Mouse (Mus musculus): ENCODE measurements around the gene Fbxo5. TPM values are rescaled to one million over a fixed set of nuclear protein-coding genes. Genes with fewer than 3 reads are reported as not detected.

Fbxo5 gene
- polyA plus RNA-seq, 1 experiment from 2014 or later = 12.0 TPM

DNA sequence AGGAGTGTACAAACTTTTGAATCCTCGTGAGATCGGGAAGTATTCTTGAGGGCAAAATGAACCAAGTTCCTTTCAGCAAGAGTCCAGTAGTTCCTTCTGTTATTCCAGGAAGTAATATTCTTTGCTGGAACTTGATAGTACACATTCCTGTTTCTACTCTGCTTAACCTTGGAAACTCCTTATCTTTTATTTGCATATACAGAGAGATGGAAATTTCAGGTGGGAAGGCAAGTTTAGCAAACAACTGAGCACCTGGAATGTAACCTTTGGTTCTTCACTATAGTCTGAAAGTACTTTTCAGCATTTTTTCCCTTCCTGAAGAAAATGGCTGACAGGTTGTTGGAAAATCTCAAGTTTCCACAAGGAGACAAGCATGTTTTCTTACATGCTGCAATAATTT, 2.3 kb upstream of the Fbxo5 start:
- Histone ChIP-seq H3K4me2 (no peak overlapping the region), H3K9ac (replicated peaks) (no peak overlapping the region), H3K27ac (replicated peaks) (no peak overlapping the region), H3K9me3 (replicated peaks) (no peaks in the 10 kb centered on the region), H3K4me3 (replicated peaks) (no peak overlapping the region), H3K4me1 (peaks cover 25% of the 10 kb centered on the region), H3K36me3 (peaks cover 13% of the 10 kb centered on the region), H3K27me3 (replicated peaks) (no peaks in the 10 kb centered on the region)
- WGBS = 93% methylated on average over 2 of the region's 2 CpGs
- ATAC-seq (ENCODE audit: low FRiP score) = no peak

DNA sequence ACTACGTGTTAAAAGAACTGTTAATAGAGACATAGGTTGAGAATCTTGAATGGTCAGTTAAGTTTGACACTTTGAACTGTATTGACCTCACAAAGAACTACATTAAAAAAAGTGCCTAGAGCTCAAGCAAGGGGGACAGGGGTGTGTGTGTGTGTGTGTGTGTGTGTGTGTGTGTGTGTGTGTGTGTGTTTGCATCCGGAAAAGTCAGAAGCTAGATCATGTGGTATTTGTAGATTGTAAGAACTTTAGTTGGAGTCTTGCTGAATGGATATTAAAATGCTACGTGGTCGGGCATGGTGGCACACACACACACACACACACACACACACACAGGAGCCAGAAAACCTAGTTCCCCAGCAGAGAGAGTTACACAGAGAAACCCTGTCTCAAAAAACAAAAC, 1.6 kb upstream of the Fbxo5 start:
- no peak for ATAC-seq (ENCODE audit: low FRiP score)
- Histone ChIP-seq H3K36me3 (peaks cover 6% of the 10 kb centered on the region), H3K27me3 (replicated peaks) (no peaks in the 10 kb centered on the region), H3K4me1 (peaks cover 27% of the 10 kb centered on the region), H3K4me3 (replicated peaks) (no peak overlapping the region), H3K27ac (replicated peaks) (no peak overlapping the region), H3K9ac (replicated peaks) (no peak overlapping the region), H3K9me3 (replicated peaks) (no peaks in the 10 kb centered on the region), H3K4me2 (no peak overlapping the region)
- 77% methylated on average over 4 of the region's 4 CpGs for WGBS

- peak overlapping the region; percentile 73 for H3K4me3 ChIP-seq (replicated peaks)
- H3K4me2 ChIP-seq = peak overlapping the region; percentile 100
- peak; percentile 2; the same call in 1 of the 2 replicates for ATAC-seq (ENCODE audit: low FRiP score)
- peak overlapping the region; percentile 93 for H3K27ac ChIP-seq (replicated peaks)
- H3K4me1 ChIP-seq = peaks cover 27% of the 10 kb centered on the region
- no peaks in the 10 kb centered on the region for H3K27me3 ChIP-seq (replicated peaks)
- peaks cover 4% of the 10 kb centered on the region; the same call in 1 of the 2 replicates for H3K36me3 ChIP-seq
- 23% methylated on average over 8 of the region's 8 CpGs for WGBS
- H3K9me3 ChIP-seq (replicated peaks) = no peaks in the 10 kb centered on the region
- H3K9ac ChIP-seq (replicated peaks) = peak overlapping the region; percentile 53
Measured at GRCm38 (mm10) chr10:5806416-5806815, 1.0 kb upstream of the Fbxo5 start.

DNA sequence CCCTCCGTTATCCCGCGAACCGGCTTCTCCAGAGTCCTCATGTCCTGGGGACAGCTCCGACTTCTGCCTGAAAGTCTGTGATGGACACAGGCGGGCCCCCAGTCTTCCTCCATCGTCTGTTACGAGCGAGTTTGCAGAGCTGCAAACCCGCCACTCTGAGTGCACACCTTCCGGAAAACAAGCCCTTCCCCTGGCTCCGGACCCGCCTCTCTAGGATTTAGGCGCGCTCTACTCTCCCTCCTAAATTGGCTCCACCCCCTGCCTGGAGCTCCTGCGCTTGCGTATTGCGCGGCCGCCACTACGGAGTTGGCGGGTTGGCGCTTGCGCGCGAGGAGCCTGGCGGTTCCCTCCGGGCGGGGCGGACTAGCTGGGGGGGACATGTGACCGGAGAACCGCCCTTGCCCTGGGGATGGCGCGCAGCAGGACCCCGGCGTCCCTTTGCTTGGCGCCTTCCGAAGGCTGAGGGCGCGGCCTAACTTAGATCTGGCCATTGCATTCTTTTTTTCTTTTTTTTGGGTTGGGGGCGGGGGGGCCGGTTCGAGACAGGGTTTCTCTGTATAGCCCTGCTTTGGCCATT, 419 bp upstream of the Fbxo5 start:
- WGBS = under 1% methylated on average over 43 of the region's 43 CpGs
- peaks cover 27% of the 10 kb centered on the region for H3K4me1 ChIP-seq

GRCm38 (mm10) chr10:5804691-5805156, 676 bp downstream of the Fbxo5 start:
- Histone ChIP-seq H3K4me1 (peaks cover 27% of the 10 kb centered on the region), H3K9me3 (replicated peaks) (no peaks in the 10 kb centered on the region), H3K27me3 (replicated peaks) (no peaks in the 10 kb centered on the region), H3K9ac (replicated peaks) (peak overlapping the region; percentile 31), H3K27ac (replicated peaks) (no peak overlapping the region), H3K36me3 (peaks cover 15% of the 10 kb centered on the region), H3K4me3 (replicated peaks) (peak overlapping the region; percentile 73), H3K4me2 (peak overlapping the region; percentile 100)
- under 1% methylated on average over 24 of the region's 24 CpGs for WGBS
- ATAC-seq (ENCODE audit: low FRiP score) = peak; percentile 12

More for the DNA sequence above, 419 bp upstream of the Fbxo5 start:
- no peaks in the 10 kb centered on the region for H3K27me3 ChIP-seq (replicated peaks)
- H3K9ac ChIP-seq (replicated peaks) = peak overlapping the region; percentile 60
- peak overlapping the region; percentile 93 for H3K27ac ChIP-seq (replicated peaks)
- H3K36me3 ChIP-seq = peaks cover 8% of the 10 kb centered on the region; the same call in 1 of the 2 replicates
- ATAC-seq (ENCODE audit: low FRiP score) = peak; percentile 96
- H3K4me2 ChIP-seq = peak overlapping the region; percentile 100
- H3K9me3 ChIP-seq (replicated peaks) = no peaks in the 10 kb centered on the region
- peak overlapping the region; percentile 73 for H3K4me3 ChIP-seq (replicated peaks)

GRCm38 (mm10) chr10:5803739-5804138, 1.7 kb downstream of the Fbxo5 start:
- no peaks in the 10 kb centered on the region for H3K27me3 ChIP-seq (replicated peaks)
- 15% methylated on average over 1 of the region's 1 CpGs for WGBS
- H3K4me2 ChIP-seq = peak overlapping the region; percentile 43
- no peak overlapping the region for H3K27ac ChIP-seq (replicated peaks)
- H3K4me3 ChIP-seq (replicated peaks) = peak overlapping the region; percentile 16
- 0 out of 2 replicates have a peak overlapping the region, but pooled peaks have one; percentile 10 for H3K9ac ChIP-seq (replicated peaks)
- no peaks in the 10 kb centered on the region for H3K9me3 ChIP-seq (replicated peaks)
- no peak for ATAC-seq (ENCODE audit: low FRiP score)
- peaks cover 27% of the 10 kb centered on the region for H3K4me1 ChIP-seq
- H3K36me3 ChIP-seq = peaks cover 17% of the 10 kb centered on the region

DNA sequence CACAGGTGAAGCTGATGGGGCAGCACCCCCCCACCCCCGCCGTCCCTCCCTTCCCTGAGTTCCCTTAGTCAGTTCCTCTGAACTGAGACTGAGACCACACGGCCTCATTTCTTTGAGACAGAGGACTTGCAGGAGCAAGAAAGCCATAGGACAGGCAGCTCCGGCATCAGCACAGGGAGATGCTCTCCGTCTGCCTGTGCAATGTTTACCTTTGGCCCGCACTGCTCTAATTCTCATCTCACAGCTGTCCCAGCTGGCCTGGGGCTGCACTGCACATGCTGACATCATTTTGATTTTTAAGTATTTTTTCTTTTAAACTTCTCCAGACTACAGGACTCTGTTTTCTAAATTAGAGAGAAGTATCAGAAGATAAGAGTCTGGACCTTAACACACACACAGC, 2.5 kb downstream of the Fbxo5 start:
- H3K4me1 ChIP-seq = peaks cover 27% of the 10 kb centered on the region
- peaks cover 25% of the 10 kb centered on the region for H3K36me3 ChIP-seq
- H3K9ac ChIP-seq (replicated peaks) = 0 out of 2 replicates have a peak overlapping the region, but pooled peaks have one; percentile 8
- no peaks in the 10 kb centered on the region for H3K27me3 ChIP-seq (replicated peaks)
- H3K4me3 ChIP-seq (replicated peaks) = 0 out of 2 replicates have a peak overlapping the region, but pooled peaks have one; percentile 5
- no peak overlapping the region for H3K27ac ChIP-seq (replicated peaks)
- ATAC-seq (ENCODE audit: low FRiP score) = no peak
- H3K4me2 ChIP-seq = peak overlapping the region; percentile 43
- H3K9me3 ChIP-seq (replicated peaks) = no peaks in the 10 kb centered on the region
- WGBS = 42% methylated on average over 6 of the region's 6 CpGs

DNA sequence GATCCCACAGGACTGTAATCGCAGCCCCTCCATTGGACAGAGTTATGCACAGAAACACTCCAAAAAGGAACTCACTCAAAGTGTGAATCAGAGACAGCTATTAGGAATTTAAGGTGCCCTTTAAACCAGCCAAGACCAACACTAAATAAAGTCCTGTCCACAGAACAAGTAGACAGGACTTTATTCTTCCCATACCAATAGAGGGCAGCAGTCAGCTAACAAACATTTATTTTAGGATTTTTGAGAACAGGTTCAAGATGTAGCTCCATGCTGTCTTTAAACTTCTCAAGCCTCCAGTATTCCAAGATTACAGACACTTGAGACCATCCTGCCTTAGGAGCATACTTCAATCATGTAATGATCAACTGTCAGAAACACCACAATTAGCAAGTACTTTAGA, 4.9 kb downstream of the Fbxo5 start:
- Histone ChIP-seq H3K4me3 (replicated peaks) (no peak overlapping the region), H3K27me3 (replicated peaks) (no peaks in the 10 kb centered on the region), H3K9ac (replicated peaks) (no peak overlapping the region), H3K4me2 (no peak overlapping the region), H3K36me3 (peaks cover 26% of the 10 kb centered on the region), H3K9me3 (replicated peaks) (no peaks in the 10 kb centered on the region), H3K4me1 (peaks cover 21% of the 10 kb centered on the region), H3K27ac (replicated peaks) (no peak overlapping the region)
- ATAC-seq (ENCODE audit: low FRiP score) = no peak
- 100% methylated on average over 1 of the region's 1 CpGs for WGBS

GRCm38 (mm10) chr10:5798069-5798468, 7.3 kb downstream of the Fbxo5 start:
- WGBS = 86% methylated on average over 4 of the region's 4 CpGs
- Histone ChIP-seq H3K36me3 (peaks cover 26% of the 10 kb centered on the region), H3K9ac (replicated peaks) (no peak overlapping the region), H3K4me1 (peaks cover 6% of the 10 kb centered on the region), H3K27ac (replicated peaks) (no peak overlapping the region), H3K4me2 (no peak overlapping the region), H3K4me3 (replicated peaks) (no peak overlapping the region), H3K9me3 (replicated peaks) (no peaks in the 10 kb centered on the region), H3K27me3 (replicated peaks) (no peaks in the 10 kb centered on the region)
- ATAC-seq (ENCODE audit: low FRiP score) = no peak

GRCm38 (mm10) chr10:5790657-5791056, 14.7 kb downstream of the Fbxo5 start:
- Histone ChIP-seq H3K4me2 (no peak overlapping the region), H3K36me3 (no peaks in the 10 kb centered on the region), H3K4me3 (replicated peaks) (no peak overlapping the region), H3K27me3 (replicated peaks) (no peaks in the 10 kb centered on the region), H3K9me3 (replicated peaks) (no peaks in the 10 kb centered on the region), H3K27ac (replicated peaks) (no peak overlapping the region), H3K9ac (replicated peaks) (no peak overlapping the region), H3K4me1 (no peaks in the 10 kb centered on the region)
- 23% methylated on average over 12 of the region's 12 CpGs for WGBS
- no peak; the same call in 1 of the 2 replicates for ATAC-seq (ENCODE audit: low FRiP score)

DNA sequence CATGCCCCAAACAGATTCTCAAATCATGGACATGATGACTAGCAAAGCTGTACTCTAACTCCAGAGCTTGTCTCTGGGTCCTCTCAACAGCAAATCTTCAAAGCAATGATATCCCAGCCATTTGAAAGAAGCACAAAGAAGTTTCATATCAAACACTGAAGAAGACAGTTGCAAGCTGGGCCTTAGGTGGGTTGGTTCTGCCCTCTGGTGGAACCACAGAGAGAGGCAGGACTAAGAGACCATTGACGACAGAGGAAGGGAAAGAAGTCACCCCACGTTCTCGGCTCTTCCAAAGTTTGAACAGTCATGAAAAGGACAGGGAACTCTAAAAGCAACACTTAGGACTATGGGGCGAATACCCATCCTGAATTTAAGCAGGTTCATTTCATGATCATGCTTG, 18.5 kb downstream of the Fbxo5 start:
- no peaks in the 10 kb centered on the region for H3K36me3 ChIP-seq
- H3K9me3 ChIP-seq (replicated peaks) = no peaks in the 10 kb centered on the region
- no peak for ATAC-seq (ENCODE audit: low FRiP score)
- no peak overlapping the region for H3K4me3 ChIP-seq (replicated peaks)
- 21% methylated on average over 4 of the region's 4 CpGs for WGBS
- no peaks in the 10 kb centered on the region for H3K4me1 ChIP-seq
- H3K27ac ChIP-seq (replicated peaks) = no peak overlapping the region
- no peak overlapping the region for H3K4me2 ChIP-seq
- no peaks in the 10 kb centered on the region for H3K27me3 ChIP-seq (replicated peaks)
- no peak overlapping the region for H3K9ac ChIP-seq (replicated peaks)

All from neural tube, embryonic 15.5 days (tissue).